Mouse (Mus musculus): ENCODE data around the gene Htr1d. TPM values are rescaled to one million over a fixed set of nuclear protein-coding genes. Genes with fewer than 3 reads are reported as not detected.
A peak's percentile ranks its signal among the peaks of the same experiment; 100 is the strongest.

The Htr1d gene
- polyA plus RNA-seq, 3 experiments from 2014 or later = not detected

- ATAC-seq = no peak
Observed at GRCm38 (mm10) chr4:136452792-136453191, 29.5 kb downstream of the Htr1d start.

- ATAC-seq = peak; percentile 52
Observed at GRCm38 (mm10) chr4:136454850-136455260, 31.5 kb downstream of the Htr1d start.

- no peak for ATAC-seq
Observed at GRCm38 (mm10) chr4:136456516-136457218, 33.3 kb downstream of the Htr1d start.

DNA sequence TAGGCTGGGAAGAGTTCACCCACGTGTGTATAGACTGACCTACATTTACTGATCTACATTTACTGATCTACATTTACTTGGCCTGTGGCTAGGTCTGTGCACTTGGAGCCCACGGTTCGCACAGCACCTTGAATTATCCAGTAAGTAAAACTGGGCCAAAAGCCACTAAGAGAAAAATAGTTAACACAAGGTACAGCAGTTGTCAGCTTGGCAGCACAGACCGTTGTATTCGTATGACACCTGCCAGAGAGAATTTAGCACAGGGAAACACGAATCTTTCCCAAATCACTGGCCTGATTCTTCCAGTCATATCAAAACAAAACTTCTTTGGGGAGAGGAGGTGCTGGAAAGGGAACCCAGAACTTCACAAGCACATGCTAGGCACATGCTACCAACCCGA, 35.0 kb downstream of the Htr1d start:
- no peak for ATAC-seq

DNA sequence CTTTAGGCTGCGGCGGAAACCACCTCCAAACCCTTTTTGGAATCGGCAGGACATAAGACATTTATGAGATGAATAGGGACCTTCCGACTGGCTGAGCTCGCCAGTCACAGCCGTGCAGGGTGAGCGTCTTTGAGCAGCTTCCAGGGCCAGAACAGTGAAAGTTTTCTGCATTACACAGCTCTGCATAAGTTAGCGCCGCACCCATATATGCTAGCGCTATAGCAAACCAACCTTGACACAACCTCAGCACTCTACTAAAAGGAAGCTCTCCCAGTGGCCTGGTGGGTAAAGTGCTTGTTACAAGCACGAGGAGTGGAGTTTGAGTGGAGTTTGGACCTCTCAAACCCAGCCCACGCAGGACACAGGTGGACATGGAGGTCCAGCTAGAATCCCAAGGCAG, 35.9 kb downstream of the Htr1d start:
- ATAC-seq = no peak

DNA sequence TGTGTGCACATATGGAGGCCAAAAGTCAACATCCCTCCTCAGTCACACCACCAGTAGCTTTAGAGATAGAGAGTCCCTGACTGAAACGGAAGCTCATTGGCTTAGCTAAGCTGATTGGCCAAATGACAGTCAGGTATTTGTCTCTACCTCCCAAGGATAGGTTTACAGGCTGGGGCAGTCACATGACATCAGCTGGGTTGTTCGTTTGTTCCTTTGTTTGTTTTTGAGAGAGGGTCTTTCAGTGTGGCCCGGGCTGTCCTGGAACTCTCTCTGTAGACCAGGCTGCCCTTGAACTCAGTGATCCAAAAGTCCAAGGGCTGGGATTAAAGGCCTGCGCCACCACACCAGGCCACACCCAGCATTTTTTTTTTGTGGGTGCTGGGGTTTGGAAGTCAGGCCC, 37.9 kb downstream of the Htr1d start:
- ATAC-seq = no peak

DNA sequence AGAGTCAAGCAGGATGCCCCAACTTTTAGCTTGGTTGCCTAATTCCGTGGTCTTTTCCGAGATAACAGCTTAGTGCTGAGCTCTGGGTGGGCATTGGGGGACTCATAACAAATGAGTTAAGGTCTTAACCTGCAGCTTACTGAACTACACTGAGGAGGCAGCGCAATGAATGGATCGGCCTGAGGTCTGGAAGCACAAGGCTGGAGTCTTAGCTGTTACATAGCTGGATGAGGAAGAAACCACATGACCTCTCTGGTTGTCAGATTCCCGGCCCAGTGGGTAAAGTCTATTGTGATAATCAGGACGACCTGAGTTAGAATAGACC, 38.4 kb downstream of the Htr1d start:
- ATAC-seq = no peak

DNA sequence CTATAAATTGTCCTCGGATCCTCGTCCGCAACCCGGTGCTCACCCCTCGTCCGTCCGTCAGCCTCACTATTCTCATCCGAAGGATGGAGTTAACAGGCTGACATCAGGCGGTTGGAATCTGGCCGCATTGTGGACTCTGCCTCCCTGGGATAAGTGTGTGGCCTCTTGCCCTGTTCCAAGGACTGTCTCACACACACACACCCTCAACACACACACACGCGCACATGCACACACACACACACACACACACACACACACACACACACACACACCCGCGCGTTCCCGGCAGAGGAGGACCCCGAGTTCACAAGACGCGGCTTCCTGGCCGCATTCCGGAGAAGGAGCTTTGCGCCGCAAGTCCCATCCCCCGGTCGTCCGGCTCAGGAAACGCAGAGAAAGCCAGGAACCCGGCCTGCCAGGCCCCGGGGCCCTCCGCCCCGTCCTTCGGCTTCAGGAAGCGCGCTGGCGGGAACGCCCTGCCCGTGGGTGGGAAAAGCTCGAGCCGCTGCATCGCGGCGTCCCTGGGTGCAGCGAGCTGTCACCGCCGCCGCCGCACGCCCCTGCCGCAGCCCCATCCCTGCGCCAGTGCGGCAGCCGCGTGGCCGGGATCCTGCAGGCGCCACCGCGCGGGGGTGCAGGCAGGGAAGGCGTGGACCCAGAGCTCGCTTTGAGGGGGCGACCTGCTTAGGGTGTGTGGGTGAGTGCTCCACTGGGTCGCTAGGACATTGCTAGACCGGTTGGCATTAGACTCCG, 38.9 kb downstream of the Htr1d start, which contains the start of gene 6030445D17Rik:
TSS of gene 6030445D17Rik (plus strand) at position 165 of the 753 bp plus-strand sequence.
- ATAC-seq = peak; percentile 65

DNA sequence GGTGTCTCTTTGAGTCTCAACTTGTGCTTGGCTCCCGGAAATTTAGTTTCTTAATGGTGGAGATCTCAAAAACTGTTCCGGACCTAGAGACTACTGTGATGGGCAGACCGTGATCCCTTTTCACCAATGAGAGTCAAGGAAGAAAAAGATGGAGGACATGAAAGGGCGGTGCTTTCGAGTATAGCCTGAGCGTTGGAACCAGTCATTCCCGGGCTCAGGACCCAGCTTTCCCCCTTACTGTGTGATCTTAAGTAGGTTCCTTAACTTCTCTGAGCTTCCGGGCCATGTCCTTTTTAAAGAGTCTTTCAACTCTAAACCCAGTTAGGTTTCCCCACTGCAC, 39.5 kb downstream of the Htr1d start:
- ATAC-seq = peak; percentile 83

DNA sequence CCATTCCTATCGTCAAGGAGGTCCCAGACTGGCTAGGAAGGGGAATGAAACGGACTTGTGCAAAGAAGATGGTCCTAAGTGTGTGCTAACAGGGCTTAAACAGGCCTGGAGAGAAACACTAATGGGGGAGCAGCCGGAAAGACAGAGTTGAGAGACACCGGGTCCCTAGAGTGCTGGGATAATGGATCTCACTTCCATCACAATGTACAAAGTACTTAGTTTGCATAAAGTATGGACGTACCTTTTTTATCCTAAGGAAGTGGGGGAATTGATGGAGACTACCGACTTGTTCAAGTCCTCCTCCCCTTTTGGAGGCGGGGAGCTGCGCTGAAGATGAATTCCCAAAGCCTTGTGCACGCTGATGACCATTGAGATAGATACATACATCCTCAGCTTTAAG, 40.1 kb downstream of the Htr1d start:
- no peak for ATAC-seq

DNA sequence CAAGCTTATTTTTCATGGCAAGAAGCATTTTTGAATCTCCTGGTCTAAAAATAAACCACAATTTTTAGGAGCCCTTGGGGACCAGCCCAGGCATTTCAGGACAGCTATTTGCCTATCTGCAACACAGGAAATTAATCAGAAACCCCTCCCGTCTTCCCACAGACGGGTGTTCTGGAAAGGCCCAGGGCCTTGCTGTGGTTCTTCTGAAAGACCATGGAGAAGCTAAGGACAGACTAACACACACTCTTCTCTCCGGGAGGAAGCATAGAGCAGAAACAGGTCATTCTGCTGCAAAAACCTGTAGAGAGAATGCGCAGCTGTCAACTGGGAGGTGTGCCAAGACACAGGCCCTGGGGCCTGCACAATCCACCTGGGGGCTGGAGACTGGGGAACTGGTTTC, 42.9 kb downstream of the Htr1d start:
- no peak for ATAC-seq

- no peak for ATAC-seq
Observed at GRCm38 (mm10) chr4:136468553-136469327, 45.4 kb downstream of the Htr1d start.

DNA sequence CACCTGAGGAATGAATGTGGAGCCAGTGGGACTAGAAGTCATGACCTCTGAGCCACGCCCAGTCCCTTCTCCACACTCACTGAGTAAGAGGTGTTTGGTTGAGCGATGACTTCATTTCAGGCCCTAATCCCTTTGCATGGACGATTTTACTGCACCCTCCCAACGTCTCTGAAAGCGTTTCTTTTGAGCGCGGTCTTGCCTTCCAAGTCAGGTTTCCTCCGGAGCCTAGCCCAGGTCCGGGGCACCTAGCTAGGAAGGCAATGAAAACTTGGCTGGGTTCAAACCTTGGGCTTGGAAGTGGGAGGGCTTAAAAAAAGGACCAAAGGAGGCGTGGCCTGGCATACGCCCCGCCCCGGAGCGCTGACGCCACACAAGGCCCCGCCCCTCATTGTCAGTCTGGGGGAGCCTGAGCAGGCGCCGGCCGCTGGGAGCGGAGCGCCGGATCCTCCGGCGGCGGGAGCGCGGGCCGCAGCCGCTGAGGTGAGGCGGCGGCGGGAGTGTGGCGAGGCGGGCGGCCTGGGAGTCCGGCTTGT, 46.1 kb downstream of the Htr1d start, which contains the start of gene Luzp1:
TSS of gene Luzp1 (plus strand) at position 391 of the 533 bp plus-strand sequence.
- peak; percentile 91 for ATAC-seq

GRCm38 (mm10) chr4:136469941-136470346, 46.6 kb downstream of the Htr1d start:
- ATAC-seq = peak; percentile 11

DNA sequence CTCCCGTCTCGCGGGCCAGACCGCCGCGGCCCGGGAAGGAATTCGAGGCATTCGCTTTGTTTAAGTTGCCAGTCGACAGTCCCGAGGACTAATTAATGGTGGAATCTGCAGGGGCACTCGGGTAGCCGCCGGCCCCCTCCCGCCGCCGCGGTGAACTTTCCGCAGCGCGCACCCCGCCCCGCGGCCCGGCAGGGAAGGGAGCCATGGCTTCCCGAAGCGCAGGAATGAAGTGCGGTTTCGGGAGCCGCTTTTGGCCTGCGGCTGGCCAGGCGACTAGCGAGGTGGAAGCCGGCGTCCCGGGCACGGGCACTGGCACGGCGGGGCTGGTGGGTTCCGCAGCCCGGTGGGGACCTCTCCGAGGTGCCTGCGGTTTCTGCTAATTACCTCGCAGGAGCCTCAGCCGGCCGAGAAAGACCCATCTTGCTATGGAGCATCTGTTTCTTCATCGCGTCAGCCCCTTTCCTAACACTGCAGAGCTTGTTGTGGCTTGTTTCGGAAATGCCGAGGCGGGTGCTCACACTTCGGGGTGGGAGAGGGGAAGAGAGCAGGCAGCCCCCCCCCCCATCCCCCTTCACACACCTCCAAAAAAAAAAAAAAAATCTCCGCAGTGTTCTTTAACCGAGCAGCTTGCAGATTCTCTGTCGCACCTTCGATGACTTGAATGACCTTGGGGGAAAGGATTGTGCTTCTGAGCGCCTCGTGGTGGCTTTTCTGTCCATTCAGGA, 47.2 kb downstream of the Htr1d start:
- peak; percentile 13 for ATAC-seq

DNA sequence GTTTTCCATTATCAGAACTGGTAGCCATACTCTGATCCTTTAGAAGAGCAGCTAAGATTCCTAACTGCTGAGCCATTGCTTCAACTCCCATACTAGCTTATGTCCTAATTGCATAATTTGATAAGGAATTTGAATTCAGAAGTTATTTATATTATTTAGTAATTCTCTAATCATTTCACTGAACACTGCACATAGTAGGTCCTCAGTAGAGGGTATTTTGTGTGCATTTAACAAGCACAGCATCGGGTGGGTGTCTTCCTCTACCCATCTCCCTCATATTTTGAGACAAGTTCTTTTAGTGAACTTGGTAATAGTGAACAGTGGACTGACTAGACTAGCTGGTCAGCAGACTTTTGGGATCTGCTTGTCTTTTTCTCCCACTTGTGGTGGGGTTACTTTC, 53.4 kb downstream of the Htr1d start:
- ATAC-seq = no peak

DNA sequence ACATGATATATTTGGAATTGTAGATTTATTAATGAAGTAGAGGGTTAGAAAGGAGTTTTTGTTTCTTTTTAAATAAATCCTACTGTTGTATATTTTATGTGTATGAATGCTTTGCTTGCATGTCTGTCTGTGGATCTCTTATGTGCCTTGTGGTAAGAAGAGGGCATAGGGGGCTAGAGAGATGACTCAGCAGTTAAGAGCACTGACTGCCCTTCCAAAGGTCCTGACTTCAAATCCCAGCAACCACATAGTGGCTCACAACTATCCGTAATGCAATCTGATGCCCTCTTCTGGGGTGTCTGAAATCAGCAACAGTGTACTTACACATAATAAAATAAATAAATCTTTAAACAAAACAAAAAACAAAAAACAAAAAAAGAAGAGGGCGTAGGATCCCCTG, 63.2 kb downstream of the Htr1d start:
- no peak for ATAC-seq

Other genes starting within 250 kb of the Htr1d start
- under 1 TPM in 1 of 3 experiments, not detected in 2; 0.16 TPM for gene Asap3, start 217.2 kb upstream of the Htr1d start, polyA plus RNA-seq (2017; shearing (Covaris generic))
- under 1 TPM in 2 of 3 experiments, not detected in 1; 0.29 to 0.65 TPM for gene Tcea3, start 175.8 kb upstream of the Htr1d start, polyA plus RNA-seq (2017; shearing (Covaris generic))
- gene Zfp46, start 138.8 kb upstream of the Htr1d start, polyA plus RNA-seq (2017; shearing (Covaris generic)) = 10 to 100 TPM in 1 of 3 experiments, 1 to 10 TPM in 2; 6.2 to 10.4 (median 8.1) TPM
- 100 to 1,000 TPM in 1 of 3 experiments, 10 to 100 TPM in 2; 97.2 to 105 (median 98.5) TPM for gene Hnrnpr, start 112.6 kb upstream of the Htr1d start, polyA plus RNA-seq (2017; shearing (Covaris generic))
- under 1 TPM in 1 of 3 experiments, not detected in 2; 0.19 TPM for gene 6030445D17Rik, start 38.7 kb downstream of the Htr1d start, polyA plus RNA-seq (2017; shearing (Covaris generic))
- gene Luzp1, start 46.2 kb downstream of the Htr1d start, polyA plus RNA-seq (2017; shearing (Covaris generic)) = 10 to 100 TPM in 1 of 3 experiments, 1 to 10 TPM in 2; 4.9 to 10.9 (median 5.6) TPM
- gene Kdm1a, start 179.2 kb downstream of the Htr1d start, polyA plus RNA-seq (2017; shearing (Covaris generic)) = 10 to 100 TPM; 12.3 to 23.7 (median 23.2) TPM
- gene Tex46, start 186.9 kb downstream of the Htr1d start, polyA plus RNA-seq (2017; shearing (Covaris generic)) = not detected
- gene Lactbl1, start 199.1 kb downstream of the Htr1d start, polyA plus RNA-seq (2017; shearing (Covaris generic)) = under 1 TPM in 1 of 3 experiments, not detected in 2; 0.16 TPM